Mouse (Mus musculus) left cerebral cortex, adult 11 months (tissue): ENCODE measurements at regions not wholly inside any gene's neighbourhood (a gene's known extent, or its start where the extent isn't known, plus 50 kb on each side); places are given as distances from the start of the nearest gene placed in this dataset.

ENCODE experiments used
- DNase-seq: peaks from one replicate; pipeline ENCODE4 v3.0.0; 2022; ENCODE audit warnings: low spot score

GRCm38 (mm10) chr4:101342071-101342762, 76.9 kb upstream of the Ak4 start:
- no peak for DNase-seq

GRCm38 (mm10) chr4:101340741-101341140, 75.7 kb upstream of the Jak1 start:
- DNase-seq, result no peak

GRCm38 (mm10) chr4:101338211-101338610, 73.1 kb upstream of the Jak1 start:
- no peak for DNase-seq

- DNase-seq, result no peak
These were observed 71.7 kb upstream of the Jak1 start for GRCm38 (mm10) chr4:101336811-101337210.

GRCm38 (mm10) chr4:101336371-101336770, 71.3 kb upstream of the Jak1 start:
- DNase-seq, result no peak

- DNase-seq, result no peak
These were observed 68.8 kb upstream of the Jak1 start for GRCm38 (mm10) chr4:101333868-101334267.

- no peak for DNase-seq
These were observed 68.0 kb upstream of the Jak1 start for GRCm38 (mm10) chr4:101333036-101333435.

GRCm38 (mm10) chr4:101331231-101331630, 66.1 kb upstream of the Jak1 start:
- no peak for DNase-seq

GRCm38 (mm10) chr4:101329060-101329459, 64.0 kb upstream of the Jak1 start:
- no peak for DNase-seq

GRCm38 (mm10) chr4:101326067-101326466, 61.0 kb upstream of the Jak1 start:
- no peak for DNase-seq

- no peak for DNase-seq
These were observed 56.6 kb upstream of the Jak1 start for GRCm38 (mm10) chr4:101321731-101322130.

- DNase-seq, result no peak
These were observed 55.5 kb upstream of the Jak1 start for GRCm38 (mm10) chr4:101320587-101320986.

- no peak for DNase-seq
These were observed 54.7 kb upstream of the Jak1 start for GRCm38 (mm10) chr4:101319681-101320220.

- no peak for DNase-seq
These were observed 53.8 kb upstream of the Jak1 start for GRCm38 (mm10) chr4:101318836-101319235.

- no peak for DNase-seq
These were observed 51.0 kb upstream of the Jak1 start for GRCm38 (mm10) chr4:101316061-101316460.
